Mouse (Mus musculus): ENCODE measurements around the gene Olfr523. TPM values are rescaled to one million over a fixed set of nuclear protein-coding genes. Genes with fewer than 3 reads are reported as not detected.
A peak's percentile ranks its signal among the peaks of the same experiment; 100 is the strongest.

Gene Olfr523
- polyA plus RNA-seq, 1 experiment, result 0.05 TPM

- TF ChIP-seq POLR2A (IDR thresholded peaks at IDR 0.05; ENCODE audit: low read depth, low read length) (no peak), CTCF (conservative IDR thresholded peaks at IDR 0.05; ENCODE audit: insufficient read depth, insufficient read length, low read depth, low read length) (no peak)
- no peaks in the 10 kb centered on the region for H3K27me3 ChIP-seq (replicated peaks; ENCODE audit: control insufficient read depth, insufficient read depth, low read length)
- WGBS, result 78% methylated on average over 2 of the region's 2 CpGs
- no peak for DNase-seq
- H3K4me3 ChIP-seq (ENCODE audit: insufficient read depth, low read depth, low read length), result no peak overlapping the region
- no peaks in the 10 kb centered on the region for H3K36me3 ChIP-seq (ENCODE audit: control insufficient read depth, insufficient read depth, low read length)
- no peaks in the 10 kb centered on the region; the same call in 1 of the 2 replicates for H3K4me1 ChIP-seq (ENCODE audit: control insufficient read depth, insufficient read depth, low read length)
- no peak overlapping the region for H3K27ac ChIP-seq (ENCODE audit: insufficient read depth, low read depth, low read length)
These were observed 7.7 kb downstream of the Olfr523 start for GRCm38 (mm10) chr7:140180692-140181091.

GRCm38 (mm10) chr7:140184206-140184605 is 11.2 kb downstream of the Olfr523 start:
- H3K36me3 ChIP-seq (ENCODE audit: control insufficient read depth, insufficient read depth, low read length), result no peaks in the 10 kb centered on the region
- no peak overlapping the region for H3K27ac ChIP-seq (ENCODE audit: insufficient read depth, low read depth, low read length)
- H3K4me3 ChIP-seq (ENCODE audit: insufficient read depth, low read depth, low read length), result no peak overlapping the region
- DNase-seq, result peak; percentile 56
- WGBS, result 72% methylated on average over 4 of the region's 4 CpGs
- TF ChIP-seq CTCF (conservative IDR thresholded peaks at IDR 0.05; ENCODE audit: insufficient read depth, insufficient read length, low read depth, low read length), result no peak
- TF ChIP-seq POLR2A (IDR thresholded peaks at IDR 0.05; ENCODE audit: low read depth, low read length), result no peak
- no peaks in the 10 kb centered on the region; the same call in 1 of the 2 replicates for H3K4me1 ChIP-seq (ENCODE audit: control insufficient read depth, insufficient read depth, low read length)
- H3K27me3 ChIP-seq (replicated peaks; ENCODE audit: control insufficient read depth, insufficient read depth, low read length), result no peaks in the 10 kb centered on the region

- no peaks in the 10 kb centered on the region for H3K27me3 ChIP-seq (replicated peaks; ENCODE audit: control insufficient read depth, insufficient read depth, low read length)
- peak; percentile 91 for TF ChIP-seq CTCF (conservative IDR thresholded peaks at IDR 0.05; ENCODE audit: insufficient read depth, insufficient read length, low read depth, low read length)
- TF ChIP-seq POLR2A (IDR thresholded peaks at IDR 0.05; ENCODE audit: low read depth, low read length), result no peak
- 48% methylated on average over 18 of the region's 18 CpGs for WGBS
- no peaks in the 10 kb centered on the region; the same call in 1 of the 2 replicates for H3K4me1 ChIP-seq (ENCODE audit: control insufficient read depth, insufficient read depth, low read length)
- peak; percentile 87 for DNase-seq
- H3K36me3 ChIP-seq (ENCODE audit: control insufficient read depth, insufficient read depth, low read length), result no peaks in the 10 kb centered on the region
- H3K4me3 ChIP-seq (ENCODE audit: insufficient read depth, low read depth, low read length), result no peak overlapping the region
- no peak overlapping the region; the same call in 1 of the 2 replicates for H3K27ac ChIP-seq (ENCODE audit: insufficient read depth, low read depth, low read length)
These were observed 13.9 kb downstream of the Olfr523 start for GRCm38 (mm10) chr7:140186646-140187620.

GRCm38 (mm10) chr7:140187721-140188390 is 14.8 kb downstream of the Olfr523 start:
- 82% methylated on average over 7 of the region's 7 CpGs for WGBS
- no peak for TF ChIP-seq POLR2A (IDR thresholded peaks at IDR 0.05; ENCODE audit: low read depth, low read length)
- TF ChIP-seq CTCF (conservative IDR thresholded peaks at IDR 0.05; ENCODE audit: insufficient read depth, insufficient read length, low read depth, low read length), result no peak
- H3K27ac ChIP-seq (ENCODE audit: insufficient read depth, low read depth, low read length), result no peak overlapping the region
- no peaks in the 10 kb centered on the region; the same call in 1 of the 2 replicates for H3K4me1 ChIP-seq (ENCODE audit: control insufficient read depth, insufficient read depth, low read length)
- no peak overlapping the region for H3K4me3 ChIP-seq (ENCODE audit: insufficient read depth, low read depth, low read length)
- H3K36me3 ChIP-seq (ENCODE audit: control insufficient read depth, insufficient read depth, low read length), result no peaks in the 10 kb centered on the region
- no peak for DNase-seq
- H3K27me3 ChIP-seq (replicated peaks; ENCODE audit: control insufficient read depth, insufficient read depth, low read length), result no peaks in the 10 kb centered on the region

- H3K36me3 ChIP-seq (ENCODE audit: control insufficient read depth, insufficient read depth, low read length), result no peaks in the 10 kb centered on the region
- 64% methylated on average over 4 of the region's 4 CpGs for WGBS
- no peak overlapping the region for H3K27ac ChIP-seq (ENCODE audit: insufficient read depth, low read depth, low read length)
- H3K4me3 ChIP-seq (ENCODE audit: insufficient read depth, low read depth, low read length), result no peak overlapping the region
- no peak for DNase-seq
- H3K4me1 ChIP-seq (ENCODE audit: control insufficient read depth, insufficient read depth, low read length), result no peaks in the 10 kb centered on the region; the same call in 1 of the 2 replicates
- no peak for TF ChIP-seq CTCF (conservative IDR thresholded peaks at IDR 0.05; ENCODE audit: insufficient read depth, insufficient read length, low read depth, low read length)
- TF ChIP-seq POLR2A (IDR thresholded peaks at IDR 0.05; ENCODE audit: low read depth, low read length), result no peak
- H3K27me3 ChIP-seq (replicated peaks; ENCODE audit: control insufficient read depth, insufficient read depth, low read length), result no peaks in the 10 kb centered on the region
These were observed 15.6 kb downstream of the Olfr523 start for GRCm38 (mm10) chr7:140188391-140189328.

- H3K27me3 ChIP-seq (replicated peaks; ENCODE audit: control insufficient read depth, insufficient read depth, low read length), result no peaks in the 10 kb centered on the region
- H3K27ac ChIP-seq (ENCODE audit: insufficient read depth, low read depth, low read length), result no peak overlapping the region
- DNase-seq, result no peak
- H3K4me3 ChIP-seq (ENCODE audit: insufficient read depth, low read depth, low read length), result no peak overlapping the region
- WGBS, result 88% methylated on average over 1 of the region's 1 CpGs
- H3K4me1 ChIP-seq (ENCODE audit: control insufficient read depth, insufficient read depth, low read length), result no peaks in the 10 kb centered on the region
- no peaks in the 10 kb centered on the region for H3K36me3 ChIP-seq (ENCODE audit: control insufficient read depth, insufficient read depth, low read length)
- no peak for TF ChIP-seq POLR2A (IDR thresholded peaks at IDR 0.05; ENCODE audit: low read depth, low read length)
- TF ChIP-seq CTCF (conservative IDR thresholded peaks at IDR 0.05; ENCODE audit: insufficient read depth, insufficient read length, low read depth, low read length), result no peak
These were observed 17.4 kb downstream of the Olfr523 start for GRCm38 (mm10) chr7:140190435-140190834.

Measured in kidney, adult 2 months (tissue).